Mouse (Mus musculus) ovary, adult 10 weeks (tissue): ENCODE results near the gene Inpp5f. TPM values are rescaled to one million over a fixed set of nuclear protein-coding genes. Genes with fewer than 3 reads are reported as not detected.

Experiments
- polyA plus RNA-seq: library from polyadenylated mRNA; stranded (reverse); fragments of 350-450 nt; fragmentation: Illumina TruSeq; extraction: RNeasy Lipid Tissue Mini Kit (QIAGEN cat#74804); gene quantifications from one replicate; pipeline ENCODE4 v1.2.3, GENCODE M21; 2014

Gene Inpp5f
- polyA plus RNA-seq, result 43.8 TPM

DNA sequence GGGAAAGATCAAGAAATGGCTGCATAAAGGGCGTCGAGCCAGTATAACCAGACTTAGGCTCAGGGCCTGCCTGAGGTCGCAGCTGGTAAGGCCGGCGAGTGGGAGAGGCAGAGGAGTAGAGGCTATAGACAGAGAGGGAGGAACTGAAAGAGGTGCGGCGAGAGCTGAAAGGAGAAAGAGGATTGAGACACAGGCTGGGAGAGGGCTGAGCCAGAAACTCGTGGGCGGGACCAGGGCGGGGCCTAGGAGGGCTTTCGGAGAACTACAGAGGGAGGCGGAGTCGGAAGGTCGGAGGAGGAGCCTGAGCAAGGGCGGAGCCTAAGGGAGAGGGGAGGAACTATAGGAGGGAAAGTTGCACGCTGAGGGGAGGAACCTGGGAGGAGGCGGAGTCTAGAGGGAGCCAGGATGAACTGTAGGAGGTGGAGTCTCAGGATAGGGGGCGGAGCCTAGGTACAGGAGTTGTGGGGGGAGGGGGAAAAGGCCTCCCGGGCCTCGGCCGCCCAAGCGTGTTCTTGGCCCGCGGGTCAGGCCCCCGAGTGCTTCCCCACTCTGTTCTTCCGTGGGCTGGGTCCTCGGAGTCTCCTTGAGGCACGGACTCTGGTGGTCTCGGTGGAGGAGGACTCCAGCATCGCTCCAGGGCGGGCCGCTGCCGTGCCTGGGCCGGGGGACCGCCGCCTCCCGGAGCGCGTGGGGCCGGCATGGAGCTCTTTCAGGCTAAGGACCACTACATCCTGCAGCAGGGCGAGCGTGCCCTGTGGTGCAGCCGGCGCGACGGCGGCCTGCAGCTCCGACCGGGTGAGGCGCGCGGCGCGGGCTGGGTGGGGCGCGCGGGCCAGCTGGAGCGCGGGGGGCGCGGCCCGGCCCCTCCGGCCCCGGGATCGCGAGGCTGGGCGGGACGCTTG lies at the start of gene Inpp5f:
Gene Inpp5f (plus strand): TSS at position 432 of the 902 bp plus-strand sequence.

DNA sequence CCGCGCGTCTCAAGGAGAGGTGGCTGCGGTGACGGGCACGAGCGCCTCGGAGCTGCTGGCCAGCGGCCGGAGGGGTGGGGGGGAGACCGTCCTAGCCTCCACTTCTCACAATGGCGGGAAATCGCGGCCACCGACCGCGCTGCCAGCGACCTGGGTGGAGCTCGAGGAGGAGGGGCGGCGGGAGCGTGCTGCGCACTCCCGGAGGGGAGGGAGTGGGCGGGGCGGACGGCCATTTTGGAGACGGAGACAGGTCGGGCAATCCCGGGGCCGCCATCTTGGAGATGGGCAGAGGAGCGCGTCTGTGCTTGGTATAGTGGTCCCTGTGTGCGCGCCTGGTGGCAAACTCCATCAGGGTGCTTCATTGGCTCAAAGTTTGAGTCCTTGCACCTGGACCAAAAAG lies 129.2 kb downstream of the Inpp5f start, which contains the start of gene Mcmbp:
Gene Mcmbp (minus strand): TSS at position 162 of the 400 bp plus-strand sequence.

DNA sequence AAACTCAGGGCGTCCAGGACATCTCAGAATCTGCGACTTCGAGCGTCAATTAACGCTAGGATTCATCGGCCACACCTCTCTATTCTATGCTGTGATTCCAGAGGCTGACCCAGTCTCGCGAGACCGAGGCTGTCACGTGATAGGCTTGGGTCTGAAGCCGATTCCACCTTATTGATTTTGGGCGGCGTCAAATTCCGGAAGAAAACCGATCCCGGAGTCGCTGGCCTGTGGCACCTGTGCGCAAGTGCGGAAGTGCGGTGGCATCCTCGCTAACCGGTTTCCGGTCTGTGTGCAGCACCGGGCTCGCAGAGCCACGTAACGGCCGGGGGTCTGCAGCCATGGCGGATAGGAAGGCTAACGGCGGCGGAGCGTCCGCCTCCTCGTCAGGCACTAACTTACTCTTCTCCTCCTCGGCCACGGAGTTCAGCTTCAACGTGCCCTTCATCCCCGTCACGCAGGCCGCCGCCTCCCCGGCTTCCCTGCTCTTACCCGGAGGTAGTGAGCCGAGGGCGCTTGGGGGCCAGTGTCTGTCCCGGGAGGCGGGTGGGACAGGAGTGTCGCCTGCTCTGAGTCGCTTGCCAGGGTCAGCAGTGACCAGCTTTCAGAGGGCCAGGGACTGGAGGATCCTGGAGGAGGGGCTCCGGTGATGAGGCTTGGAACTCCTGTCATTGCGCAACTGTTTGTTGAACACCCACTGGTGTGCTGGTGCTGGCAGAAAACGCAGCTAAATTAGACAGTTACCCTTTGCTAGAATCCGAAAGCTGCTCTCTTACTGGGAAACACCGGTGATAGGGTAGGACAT lies 133.8 kb downstream of the Inpp5f start, which contains the start of gene Sec23ip:
Gene Sec23ip (plus strand): TSS at position 260 of the 802 bp plus-strand sequence.

Other genes starting within 250 kb of the Inpp5f start
- 32.8 TPM for gene Rgs10, start 192.6 kb upstream of the Inpp5f start, polyA plus RNA-seq
- 137 TPM for gene Tial1, start 149.6 kb upstream of the Inpp5f start, polyA plus RNA-seq
- 24.3 TPM for gene Bag3, start 87.7 kb upstream of the Inpp5f start, polyA plus RNA-seq
- gene Mcmbp, start 129.2 kb downstream of the Inpp5f start, polyA plus RNA-seq, result 44.7 TPM
- gene Sec23ip, start 133.6 kb downstream of the Inpp5f start, polyA plus RNA-seq, result 53.2 TPM